Mouse (Mus musculus): ENCODE results near the gene Phc1. TPM values are rescaled to one million over a fixed set of nuclear protein-coding genes. Genes with fewer than 3 reads are reported as not detected.

Phc1 gene
- polyA plus RNA-seq, 1 experiment, result 23.0 TPM

- WGBS, result 83% methylated on average over 12 of the region's 12 CpGs
- Histone ChIP-seq H3K27me3 (ENCODE audit: control insufficient read depth, insufficient read depth, low read length) (no peaks in the 10 kb centered on the region), H3K4me3 (ENCODE audit: extremely low read depth, insufficient read depth, insufficient read length) (no peak overlapping the region), H3K4me1 (ENCODE audit: control insufficient read depth, insufficient read depth, insufficient read length) (no peaks in the 10 kb centered on the region), H3K36me3 (ENCODE audit: control insufficient read depth, insufficient read depth, low read length) (no peaks in the 10 kb centered on the region), H3K27ac (ENCODE audit: insufficient read depth, low read length) (no peak overlapping the region)
- no peak for DNase-seq (ENCODE audit: low read depth in 1 of 2, low spot score in 2 of 2)
- no peak for TF ChIP-seq CTCF (IDR thresholded peaks at IDR 0.05; ENCODE audit: extremely low read depth, insufficient read depth, insufficient read length, insufficient replicate concordance)
- no peak for TF ChIP-seq POLR2A (IDR thresholded peaks at IDR 0.05; ENCODE audit: low read depth, low read length)
These were observed 35.4 kb downstream of the Phc1 start for GRCm38 (mm10) chr6:122304790-122305555.

GRCm38 (mm10) chr6:122304355-122304754 is 36.0 kb downstream of the Phc1 start:
- TF ChIP-seq CTCF (IDR thresholded peaks at IDR 0.05; ENCODE audit: extremely low read depth, insufficient read depth, insufficient read length, insufficient replicate concordance), result peak; percentile 68; the same call in 1 of the 2 replicates
- no peak for TF ChIP-seq POLR2A (IDR thresholded peaks at IDR 0.05; ENCODE audit: low read depth, low read length)
- Histone ChIP-seq H3K27ac (ENCODE audit: insufficient read depth, low read length) (no peak overlapping the region), H3K4me3 (ENCODE audit: extremely low read depth, insufficient read depth, insufficient read length) (no peak overlapping the region), H3K27me3 (ENCODE audit: control insufficient read depth, insufficient read depth, low read length) (no peaks in the 10 kb centered on the region), H3K36me3 (ENCODE audit: control insufficient read depth, insufficient read depth, low read length) (no peaks in the 10 kb centered on the region), H3K4me1 (ENCODE audit: control insufficient read depth, insufficient read depth, insufficient read length) (no peaks in the 10 kb centered on the region)
- DNase-seq (ENCODE audit: low read depth in 1 of 2, low spot score in 2 of 2), result peak; percentile 48 to 72
- 40% methylated on average over 6 of the region's 6 CpGs for WGBS

- no peak for DNase-seq (ENCODE audit: low read depth in 1 of 2, low spot score in 2 of 2)
- TF ChIP-seq POLR2A (IDR thresholded peaks at IDR 0.05; ENCODE audit: low read depth, low read length) (no peak), CTCF (IDR thresholded peaks at IDR 0.05; ENCODE audit: extremely low read depth, insufficient read depth, insufficient read length, insufficient replicate concordance) (no peak)
- no peak overlapping the region for H3K27ac ChIP-seq (ENCODE audit: insufficient read depth, low read length)
- no peaks in the 10 kb centered on the region for H3K4me1 ChIP-seq (ENCODE audit: control insufficient read depth, insufficient read depth, insufficient read length)
- 57% methylated on average over 9 of the region's 9 CpGs for WGBS
- H3K4me3 ChIP-seq (ENCODE audit: extremely low read depth, insufficient read depth, insufficient read length), result no peak overlapping the region
- H3K27me3 ChIP-seq (ENCODE audit: control insufficient read depth, insufficient read depth, low read length), result no peaks in the 10 kb centered on the region
- H3K36me3 ChIP-seq (ENCODE audit: control insufficient read depth, insufficient read depth, low read length), result no peaks in the 10 kb centered on the region
These were observed 36.8 kb downstream of the Phc1 start for GRCm38 (mm10) chr6:122303526-122303925.

GRCm38 (mm10) chr6:122302661-122303060 is 37.7 kb downstream of the Phc1 start:
- Histone ChIP-seq H3K27ac (ENCODE audit: insufficient read depth, low read length) (no peak overlapping the region), H3K4me1 (ENCODE audit: control insufficient read depth, insufficient read depth, insufficient read length) (no peaks in the 10 kb centered on the region), H3K27me3 (ENCODE audit: control insufficient read depth, insufficient read depth, low read length) (no peaks in the 10 kb centered on the region), H3K36me3 (ENCODE audit: control insufficient read depth, insufficient read depth, low read length) (no peaks in the 10 kb centered on the region), H3K4me3 (ENCODE audit: extremely low read depth, insufficient read depth, insufficient read length) (no peak overlapping the region)
- no peak for DNase-seq (ENCODE audit: low read depth in 1 of 2, low spot score in 2 of 2)
- WGBS, result 58% methylated on average over 4 of the region's 4 CpGs
- no peak for TF ChIP-seq CTCF (IDR thresholded peaks at IDR 0.05; ENCODE audit: extremely low read depth, insufficient read depth, insufficient read length, insufficient replicate concordance)
- TF ChIP-seq POLR2A (IDR thresholded peaks at IDR 0.05; ENCODE audit: low read depth, low read length), result no peak

- no peaks in the 10 kb centered on the region for H3K4me1 ChIP-seq (ENCODE audit: control insufficient read depth, insufficient read depth, insufficient read length)
- H3K4me3 ChIP-seq (ENCODE audit: extremely low read depth, insufficient read depth, insufficient read length), result no peak overlapping the region
- H3K27me3 ChIP-seq (ENCODE audit: control insufficient read depth, insufficient read depth, low read length), result no peaks in the 10 kb centered on the region
- 69% methylated on average over 1 of the region's 1 CpGs for WGBS
- no peak for DNase-seq (ENCODE audit: low read depth in 1 of 2, low spot score in 2 of 2)
- H3K36me3 ChIP-seq (ENCODE audit: control insufficient read depth, insufficient read depth, low read length), result no peaks in the 10 kb centered on the region
- TF ChIP-seq CTCF (IDR thresholded peaks at IDR 0.05; ENCODE audit: extremely low read depth, insufficient read depth, insufficient read length, insufficient replicate concordance), result no peak
- H3K27ac ChIP-seq (ENCODE audit: insufficient read depth, low read length), result no peak overlapping the region
These were observed 38.2 kb downstream of the Phc1 start for GRCm38 (mm10) chr6:122302121-122302520.

GRCm38 (mm10) chr6:122299621-122300133 is 40.7 kb downstream of the Phc1 start:
- WGBS, result 63% methylated on average over 3 of the region's 3 CpGs
- H3K36me3 ChIP-seq (ENCODE audit: control insufficient read depth, insufficient read depth, low read length), result no peaks in the 10 kb centered on the region

GRCm38 (mm10) chr6:122298223-122298609 is 42.1 kb downstream of the Phc1 start:
- H3K27ac ChIP-seq (ENCODE audit: insufficient read depth, low read length), result no peak overlapping the region
- H3K4me3 ChIP-seq (ENCODE audit: extremely low read depth, insufficient read depth, insufficient read length), result no peak overlapping the region
- H3K4me1 ChIP-seq (ENCODE audit: control insufficient read depth, insufficient read depth, insufficient read length), result peaks cover 5% of the 10 kb centered on the region; the same call in 1 of the 2 replicates
- DNase-seq (ENCODE audit: low read depth in 1 of 2, low spot score in 2 of 2), result no peak
- WGBS, result 60% methylated on average over 4 of the region's 4 CpGs
- no peak for TF ChIP-seq POLR2A (IDR thresholded peaks at IDR 0.05; ENCODE audit: low read depth, low read length)
- no peaks in the 10 kb centered on the region for H3K36me3 ChIP-seq (ENCODE audit: control insufficient read depth, insufficient read depth, low read length)
- no peaks in the 10 kb centered on the region for H3K27me3 ChIP-seq (ENCODE audit: control insufficient read depth, insufficient read depth, low read length)

More at GRCm38 (mm10) chr6:122299621-122300133, 40.7 kb downstream of the Phc1 start:
- TF ChIP-seq POLR2A (IDR thresholded peaks at IDR 0.05; ENCODE audit: low read depth, low read length), result no peak
- no peak for TF ChIP-seq CTCF (IDR thresholded peaks at IDR 0.05; ENCODE audit: extremely low read depth, insufficient read depth, insufficient read length, insufficient replicate concordance)
- no peak overlapping the region for H3K27ac ChIP-seq (ENCODE audit: insufficient read depth, low read length)
- DNase-seq (ENCODE audit: low read depth in 1 of 2, low spot score in 2 of 2), result no peak
- H3K4me1 ChIP-seq (ENCODE audit: control insufficient read depth, insufficient read depth, insufficient read length), result no peaks in the 10 kb centered on the region
- no peak overlapping the region for H3K4me3 ChIP-seq (ENCODE audit: extremely low read depth, insufficient read depth, insufficient read length)
- H3K27me3 ChIP-seq (ENCODE audit: control insufficient read depth, insufficient read depth, low read length), result no peaks in the 10 kb centered on the region
